Comparison of ENCODE assay signal across 13 mouse cellular contexts in the genomic region with DNA sequence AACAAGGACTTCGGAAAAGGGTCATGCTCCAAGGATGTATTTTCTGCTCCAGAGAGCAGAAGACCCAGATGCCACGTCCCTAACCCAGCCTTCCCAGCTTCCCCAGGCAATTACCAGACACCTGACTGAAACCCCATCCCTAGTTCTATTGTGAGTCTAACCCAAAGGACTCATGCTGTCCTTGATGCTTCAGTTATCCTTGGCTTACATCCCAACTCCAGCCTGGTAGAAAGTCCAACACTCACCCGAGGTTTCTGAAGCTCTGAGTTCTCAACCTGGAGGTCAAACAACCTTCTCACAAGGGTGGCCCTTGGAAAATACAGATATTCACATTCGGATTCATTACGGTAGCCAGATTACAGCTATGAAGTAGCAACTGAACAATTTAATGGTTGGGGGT. TPM values are rescaled to one million over a fixed set of nuclear protein-coding genes. Genes with fewer than 3 reads are reported as not detected.
"Had no signal": no experiment of that assay in that cellular context is flagged by ENCODE, and none has a peak within 500 bp of the region (broad histone marks: within the 10 kb centered on the region; RNA-seq: fewer than 3 reads in every experiment).

No protein-coding gene starts in this region.

- DNase-seq: lung, adult 18-20 months; lung, embryonic 14.5 days; lung, postnatal 10 days; lung, postnatal 4 days; midbrain, embryonic 14.5 days; right cerebral cortex, adult 18-20 months; right cerebral cortex, postnatal 25 days; right cerebral cortex, postnatal 4 days; spleen, adult 18-20 months; thymus, adult 18-20 months; thymus, postnatal 14 days; thymus, postnatal 36 days had no signal

RNA-seq across cellular contexts. Expression of a gene that starts 40.6 kb away (rescaled TPM):
- total RNA-seq: megakaryocyte, adult 5-6 weeks had no signal
